Mouse (Mus musculus): ENCODE measurements at regions not wholly inside any gene's neighbourhood (a gene's known extent, or its start where the extent isn't known, plus 50 kb on each side); places are given as distances from the start of the nearest gene placed in this dataset.

DNA sequence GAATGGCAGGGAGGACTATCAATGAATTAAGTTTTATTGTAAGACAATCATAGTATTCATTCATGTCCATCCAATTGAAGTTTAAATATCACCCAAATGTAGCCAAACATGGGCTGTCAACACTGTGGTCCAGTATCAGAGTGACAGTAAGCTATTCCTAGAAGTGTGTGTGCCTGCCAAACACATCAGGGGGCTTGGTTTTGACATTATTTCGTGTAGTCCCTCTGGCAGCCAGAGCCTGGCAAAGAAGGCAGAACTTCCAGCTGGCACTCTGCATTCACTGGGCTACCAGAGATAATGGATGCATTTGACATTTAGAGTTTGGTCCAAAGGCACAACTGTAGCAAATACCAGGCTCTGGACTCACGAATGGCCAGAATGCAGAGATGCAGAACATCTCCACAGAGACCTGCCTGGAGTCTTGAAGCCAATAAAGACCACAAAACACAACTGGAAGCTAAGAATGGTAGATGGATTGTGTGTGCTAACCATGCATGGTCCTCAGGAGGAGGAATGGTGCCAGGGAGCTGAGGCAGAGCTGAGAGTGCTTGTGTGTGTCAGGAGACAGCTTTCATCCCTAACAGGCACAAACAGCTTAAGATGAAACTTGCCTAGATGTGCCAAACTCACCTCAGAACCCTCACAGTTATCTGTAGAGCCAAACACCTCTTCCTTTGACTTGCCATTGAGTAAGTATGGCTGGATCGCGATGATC, 210.9 kb downstream of the Lrig3 start:
- DNase-seq (ENCODE audit: low spot score), result no peak

DNA sequence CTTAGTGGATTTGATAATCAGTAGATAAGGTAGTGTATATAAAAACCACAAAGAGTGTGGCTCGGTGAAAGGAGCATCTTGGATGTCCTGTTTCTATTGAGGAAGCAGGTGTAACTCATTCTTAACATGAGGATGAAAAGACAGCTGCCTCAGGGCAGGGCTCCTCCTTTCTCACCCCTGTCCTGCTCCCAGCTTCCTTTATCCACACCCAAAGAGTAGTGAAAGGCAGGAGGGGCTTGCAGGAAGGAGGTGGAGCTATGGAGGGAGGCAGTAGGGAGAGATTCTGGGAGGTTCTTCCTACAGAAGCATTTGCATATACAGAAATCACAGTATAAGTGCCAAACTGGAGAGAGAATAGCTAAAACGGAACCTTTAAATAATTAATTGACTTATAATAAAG, 216.4 kb downstream of the Lrig3 start:
- DNase-seq (ENCODE audit: low spot score), result no peak

DNA sequence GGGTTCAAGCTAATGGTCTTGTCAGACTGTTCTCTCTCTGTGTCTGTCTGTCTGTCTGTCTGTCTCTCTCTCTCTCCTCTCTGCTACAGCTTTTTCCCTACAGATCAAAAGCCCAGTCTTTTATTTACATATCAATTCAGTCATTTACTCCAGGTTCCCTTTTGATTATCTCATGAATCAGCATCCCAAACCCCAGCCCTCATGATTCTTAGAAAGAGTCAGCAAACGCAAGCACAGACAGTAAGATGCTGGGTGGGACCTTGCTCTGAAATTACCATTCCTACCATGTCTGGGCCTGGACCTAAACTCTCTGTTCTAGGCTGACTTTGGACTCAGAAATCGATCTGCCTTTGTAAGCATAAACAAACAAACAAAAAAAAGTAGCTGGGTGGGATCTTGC, 218.0 kb downstream of the Lrig3 start:
- DNase-seq (ENCODE audit: low spot score), result no peak

DNA sequence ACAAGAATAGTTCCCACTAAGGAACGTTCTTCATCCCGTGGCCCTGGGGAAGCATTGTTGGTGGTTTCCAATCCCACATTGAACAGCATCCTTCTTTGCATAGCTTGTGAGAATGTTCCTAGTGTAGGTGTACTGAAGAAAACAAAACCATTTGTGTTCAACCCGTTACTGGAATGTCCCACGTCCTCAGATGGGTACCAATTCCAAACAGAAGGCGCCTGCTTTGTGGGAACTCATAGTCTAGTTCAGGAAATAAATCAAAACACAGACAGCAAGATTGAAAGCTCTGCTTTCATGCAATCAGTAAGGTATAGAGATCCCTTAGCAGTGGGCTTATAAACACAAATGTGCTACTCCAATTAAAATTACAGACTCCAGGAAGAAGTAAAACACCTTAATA, 219.4 kb downstream of the Lrig3 start:
- peak; percentile 53 for DNase-seq (ENCODE audit: low spot score)

DNA sequence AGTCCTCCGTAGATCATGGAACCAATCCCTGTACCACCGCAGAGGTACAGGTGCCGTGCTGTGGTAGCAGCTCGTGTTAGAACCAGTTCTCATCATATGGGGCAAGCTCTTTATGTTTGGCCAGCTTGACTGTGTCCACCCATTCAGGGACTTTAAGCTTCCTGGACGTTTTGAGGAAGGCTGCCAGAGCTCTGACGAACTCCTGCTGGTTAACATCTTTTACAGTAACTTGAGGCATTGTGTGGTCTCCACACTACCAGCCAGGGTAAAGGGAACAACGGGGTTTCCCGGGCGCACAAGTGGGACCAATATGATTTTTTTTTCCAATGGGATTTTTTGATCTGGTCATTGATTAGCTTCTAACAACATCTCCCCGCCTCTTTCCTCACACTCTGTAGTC, 220.1 kb downstream of the Lrig3 start:
- no peak for DNase-seq (ENCODE audit: low spot score)

DNA sequence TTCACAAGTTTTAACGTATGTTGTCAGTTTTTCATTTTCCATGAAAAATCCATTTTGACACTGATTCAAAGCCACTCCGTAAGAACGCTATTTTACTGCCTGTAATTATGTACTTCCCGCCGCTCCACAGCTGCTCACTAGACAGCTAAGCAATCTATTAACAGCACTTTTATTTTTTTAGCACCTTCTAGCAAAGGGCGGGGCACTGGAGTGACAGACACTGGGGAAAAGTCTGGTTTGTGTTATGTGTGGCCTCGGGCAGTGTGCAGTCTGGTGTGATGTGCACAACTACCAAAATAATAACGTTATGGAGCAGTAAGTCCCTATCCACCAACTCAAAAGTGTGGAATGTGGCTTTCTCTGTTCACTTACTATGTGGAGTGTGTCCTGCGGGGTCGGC, 223.0 kb downstream of the Lrig3 start:
- no peak for DNase-seq (ENCODE audit: low spot score)

All from layer of hippocampus, adult 11-12 months (tissue).